Mouse (Mus musculus) kidney, embryonic 16.5 days (tissue): ENCODE results near the gene Slc9a9. TPM values are rescaled to one million over a fixed set of nuclear protein-coding genes. Genes with fewer than 3 reads are reported as not detected.
"Not testable (repeated sequence)": the region's sequence is repeated elsewhere in the genome, so short reads cannot be mapped to it uniquely, and the experiment has no call there.

ENCODE experiments used
- ATAC-seq: fragments of 200-750 bp; cut with Nextera tagmentation; 2 replicates; pipeline ENCODE4 v1.8.0; 2017; ENCODE audit warnings: moderate TSS enrichment; ENCODE audit not compliant: low FRiP score, low TSS enrichment
- H3K27ac ChIP-seq: fragments of 300-500 bp; sonication (generic); 2 replicates; pipeline ENCODE4 v1.5.1; 2014; ENCODE audit warnings: low read length
- H3K27me3 ChIP-seq: fragments of 300-500 bp; sonication (generic); 2 replicates; pipeline ENCODE4 v1.6.1; 2014; ENCODE audit warnings: low read length, control low read depth, mixed read lengths; ENCODE audit not compliant: insufficient read depth
- H3K36me3 ChIP-seq: fragments of 300-500 bp; sonication (generic); 2 replicates; pipeline ENCODE4 v1.6.1; 2014; ENCODE audit warnings: low read length, control low read depth, mixed read lengths; ENCODE audit not compliant: insufficient read depth
- H3K4me1 ChIP-seq: fragments of 300-500 bp; sonication (generic); 2 replicates; pipeline ENCODE4 v1.6.1; 2014; ENCODE audit warnings: low read length, control low read depth, mixed read lengths; ENCODE audit not compliant: insufficient read depth
- H3K4me2 ChIP-seq: fragments of 300-500 bp; sonication (generic); replicated peaks from 2 replicates; pipeline ENCODE4 v1.6.1; 2014; ENCODE audit warnings: low read depth, low read length
- H3K4me3 ChIP-seq: fragments of 300-500 bp; sonication (generic); 2 replicates; pipeline ENCODE4 v1.5.1; 2014; ENCODE audit warnings: mild to moderate bottlenecking, low read length
- H3K9ac ChIP-seq: fragments of 300-500 bp; sonication (generic); replicated peaks from 2 replicates; pipeline ENCODE4 v1.6.1; 2014; ENCODE audit warnings: low read length
- H3K9me3 ChIP-seq: fragments of 300-500 bp; sonication (generic); 2 replicates; pipeline ENCODE4 v1.6.1; 2016; ENCODE audit warnings: low read length, control low read depth
- WGBS: fragments of 180-500 bp; shearing (Covaris S2); extraction: QIAGEN DNeasy Blood & Tissue Kit; methylation state at CpG from one replicate; pipeline ENCODE4 v1.1.7; 2014; 5-methylcytosine and 5-hydroxymethylcytosine counted together
- polyA plus RNA-seq: library from polyadenylated mRNA; unstranded; fragments of >200 nt; fragmentation: Nextera tagmentation; extraction: Ambion mirVana; gene quantifications from 2 replicates; pipeline ENCODE4 v1.2.1, GENCODE M21; 2015

The Slc9a9 gene
- polyA plus RNA-seq: 3.9 and 4.3 TPM in 2 replicates

DNA sequence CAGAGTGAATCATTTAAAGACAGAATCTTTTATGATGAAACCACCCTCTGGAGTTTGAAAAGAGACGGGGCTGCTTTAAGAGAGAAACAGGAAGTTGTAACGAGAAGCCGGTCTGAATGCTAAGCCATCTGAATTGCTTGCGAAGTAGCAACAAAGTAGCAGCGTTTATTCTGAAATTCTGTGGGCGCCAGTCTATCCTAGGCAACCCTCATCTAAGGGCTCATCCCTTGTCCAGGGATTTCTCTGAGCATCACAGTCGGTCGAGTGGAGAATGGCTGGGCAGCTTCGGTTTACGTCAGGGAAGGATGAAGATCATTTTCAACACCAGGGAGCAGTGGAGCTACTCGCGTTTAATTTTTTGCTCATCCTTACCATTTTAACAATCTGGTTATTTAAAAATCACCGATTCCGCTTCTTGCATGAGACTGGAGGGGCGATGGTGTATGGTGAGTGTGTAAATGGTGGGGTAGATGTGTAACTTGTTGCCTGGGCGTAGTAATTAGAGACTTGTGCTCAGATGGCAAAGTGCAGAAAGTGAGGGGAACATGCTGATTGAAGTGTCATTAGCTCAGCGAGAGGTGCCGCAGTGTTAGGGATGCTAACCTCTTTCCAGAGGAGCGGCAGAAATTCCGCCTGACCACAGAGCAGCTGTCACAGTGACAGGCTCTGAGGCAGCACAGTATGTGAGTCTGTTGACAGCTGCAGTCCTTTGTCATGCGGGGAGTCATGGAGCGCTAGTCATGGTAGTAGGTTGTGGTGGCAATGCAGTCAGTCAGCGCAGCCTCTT lies at the start of gene Slc9a9:
TSS of gene Slc9a9 (plus strand) at position 119 of the 787 bp plus-strand sequence.
- WGBS: 2% methylated on average over 23 of the region's 23 CpGs
- Histone ChIP-seq H3K9me3 (no peaks in the 10 kb centered on the region), H3K36me3 (no peaks in the 10 kb centered on the region), H3K4me2 (peak within 1 kb of the TSS; percentile 72), H3K4me1 (0 out of 2 replicates have a peak, but pooled peaks cover 6% of the 10 kb centered on the region), H3K27me3 (no peaks in the 10 kb centered on the region), H3K27ac (no peak within 1 kb of the TSS), H3K4me3 (peak within 1 kb of the TSS; percentile 57), H3K9ac (peak within 1 kb of the TSS; percentile 50)
- peak; percentile 88 for ATAC-seq

DNA sequence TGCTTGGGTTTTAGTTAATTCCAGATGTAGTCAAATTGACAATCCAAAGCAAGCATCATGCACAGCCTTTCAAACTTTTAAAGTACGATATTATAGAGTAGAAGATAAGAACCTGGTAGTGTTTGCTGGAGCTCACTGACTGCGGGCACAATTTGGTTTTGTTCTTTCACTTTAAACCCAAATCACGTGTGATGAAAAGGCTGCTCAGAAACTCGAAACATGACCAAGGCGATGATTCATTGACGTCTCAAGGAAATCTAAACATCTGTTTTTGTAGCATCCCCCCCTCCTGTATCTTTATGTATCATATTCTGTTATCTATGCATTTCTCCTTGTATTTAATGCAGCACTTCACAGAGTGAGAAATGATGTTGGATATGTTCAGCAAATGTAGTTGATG lies 49.4 kb upstream of the Slc9a9 start:
- 83% methylated on average over 6 of the region's 6 CpGs for WGBS

DNA sequence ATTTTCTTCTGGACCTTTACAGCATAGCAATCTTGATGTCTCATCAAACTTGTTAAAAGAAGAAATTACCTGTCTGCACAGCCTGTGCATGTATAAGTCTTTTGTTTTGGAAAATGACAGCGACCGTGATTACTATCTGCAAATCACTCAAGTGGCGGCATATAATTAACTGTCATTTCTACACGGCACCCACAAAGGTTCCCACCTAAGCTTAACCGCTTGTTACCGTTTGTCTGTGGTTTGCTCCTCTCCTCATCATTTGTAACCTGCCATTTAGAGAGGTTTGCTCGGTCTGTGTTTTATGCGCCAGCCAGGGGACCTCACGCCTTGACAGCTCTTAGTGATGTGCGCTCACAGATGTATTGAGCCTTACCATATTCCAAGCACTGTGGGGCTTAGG lies 48.9 kb upstream of the Slc9a9 start:
- Histone ChIP-seq H3K4me2 (no peak overlapping the region), H3K4me1 (0 out of 2 replicates have a peak, but pooled peaks cover 3% of the 10 kb centered on the region), H3K36me3 (no peaks in the 10 kb centered on the region), H3K4me3 (no peak overlapping the region), H3K9me3 (no peaks in the 10 kb centered on the region), H3K27me3 (no peaks in the 10 kb centered on the region), H3K9ac (no peak overlapping the region), H3K27ac (no peak overlapping the region)
- WGBS: 83% methylated on average over 10 of the region's 10 CpGs
- ATAC-seq: no peak

More for the DNA sequence above, 49.4 kb upstream of the Slc9a9 start:
- no peak overlapping the region for H3K4me2 ChIP-seq
- no peak overlapping the region for H3K4me3 ChIP-seq
- no peak overlapping the region for H3K9ac ChIP-seq
- H3K4me1 ChIP-seq: 0 out of 2 replicates have a peak, but pooled peaks cover 3% of the 10 kb centered on the region
- no peak overlapping the region for H3K27ac ChIP-seq
- no peak for ATAC-seq
- H3K36me3 ChIP-seq: no peaks in the 10 kb centered on the region
- no peaks in the 10 kb centered on the region for H3K27me3 ChIP-seq
- H3K9me3 ChIP-seq: no peaks in the 10 kb centered on the region

DNA sequence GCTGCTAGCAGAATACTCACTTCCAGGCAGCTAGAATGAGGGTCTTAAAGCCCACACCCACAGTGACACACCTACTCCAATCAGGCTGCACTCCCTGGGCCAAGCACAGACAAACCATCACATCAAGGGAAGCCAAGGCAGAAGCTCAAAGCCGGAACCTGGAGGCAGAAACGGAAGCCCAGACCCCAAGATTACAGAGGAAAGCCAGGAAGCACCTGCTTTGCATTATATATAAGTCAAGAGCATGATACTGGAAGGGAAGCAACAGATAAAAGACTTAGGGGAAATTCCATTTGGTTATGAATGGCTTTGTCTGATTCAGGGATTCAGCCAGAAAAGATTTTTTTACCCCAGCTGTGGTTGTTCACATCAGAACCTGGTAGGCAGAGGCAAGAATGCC lies 47.8 kb upstream of the Slc9a9 start:
- H3K4me1 ChIP-seq: 0 out of 2 replicates have a peak, but pooled peaks cover 3% of the 10 kb centered on the region
- H3K9me3 ChIP-seq: no peaks in the 10 kb centered on the region
- H3K27ac ChIP-seq: no peak overlapping the region
- H3K4me3 ChIP-seq: no peak overlapping the region
- WGBS: 77% methylated on average over 2 of the region's 2 CpGs
- H3K4me2 ChIP-seq: no peak overlapping the region
- no peaks in the 10 kb centered on the region for H3K27me3 ChIP-seq
- no peak overlapping the region for H3K9ac ChIP-seq
- no peaks in the 10 kb centered on the region for H3K36me3 ChIP-seq
- no peak for ATAC-seq

DNA sequence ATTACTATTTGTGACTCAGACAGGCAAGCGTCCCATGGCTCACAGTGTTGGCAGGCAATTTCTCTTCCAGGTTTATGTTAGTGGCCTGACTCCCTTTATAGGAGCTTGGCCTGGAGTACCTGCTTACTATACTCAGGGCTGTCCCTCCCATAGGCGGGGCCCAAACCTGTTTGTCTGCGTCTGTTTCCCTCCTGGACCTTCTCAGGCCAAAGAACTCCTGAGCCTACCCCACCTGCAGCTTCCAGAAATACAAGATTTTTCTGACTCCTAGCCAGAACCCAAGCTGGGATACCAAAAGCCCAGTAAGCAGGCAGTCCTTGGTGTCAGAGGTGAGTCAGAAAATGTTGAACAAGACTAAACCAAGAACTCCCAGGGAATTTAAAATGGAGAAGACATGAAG lies 43.0 kb upstream of the Slc9a9 start:
- H3K27me3 ChIP-seq: no peaks in the 10 kb centered on the region
- ATAC-seq: no peak
- no peaks in the 10 kb centered on the region for H3K4me1 ChIP-seq
- no peak overlapping the region for H3K4me3 ChIP-seq
- H3K36me3 ChIP-seq: no peaks in the 10 kb centered on the region
- no peaks in the 10 kb centered on the region for H3K9me3 ChIP-seq
- no peak overlapping the region for H3K9ac ChIP-seq
- no peak overlapping the region for H3K27ac ChIP-seq
- no peak overlapping the region for H3K4me2 ChIP-seq
- 92% methylated on average over 3 of the region's 3 CpGs for WGBS

DNA sequence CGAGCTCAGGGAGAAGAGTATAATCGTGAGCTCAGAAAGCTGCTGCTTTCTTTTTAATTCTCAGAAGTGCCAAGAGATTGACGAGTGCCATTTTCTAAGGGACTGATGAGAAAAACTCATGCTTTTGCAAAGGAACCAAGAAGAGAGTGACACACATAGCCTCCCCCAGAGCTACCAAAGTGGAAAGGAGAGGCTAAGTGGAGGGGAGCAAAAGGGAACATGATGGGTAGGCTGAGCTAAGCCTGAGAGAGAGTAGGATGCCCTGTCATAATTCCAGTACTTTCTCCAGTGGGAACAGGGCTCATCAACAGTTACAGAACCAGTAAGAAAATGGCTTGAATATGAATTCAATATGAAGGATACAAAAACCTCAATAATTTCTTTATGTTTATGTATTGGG lies 40.8 kb upstream of the Slc9a9 start:
- H3K4me1 ChIP-seq: no peaks in the 10 kb centered on the region
- H3K36me3 ChIP-seq: no peaks in the 10 kb centered on the region
- no peak overlapping the region for H3K27ac ChIP-seq
- no peaks in the 10 kb centered on the region for H3K27me3 ChIP-seq
- H3K4me2 ChIP-seq: no peak overlapping the region
- no peak overlapping the region for H3K9ac ChIP-seq
- no peak overlapping the region for H3K4me3 ChIP-seq
- WGBS: 61% methylated on average over 3 of the region's 3 CpGs
- H3K9me3 ChIP-seq: no peaks in the 10 kb centered on the region
- no peak for ATAC-seq

DNA sequence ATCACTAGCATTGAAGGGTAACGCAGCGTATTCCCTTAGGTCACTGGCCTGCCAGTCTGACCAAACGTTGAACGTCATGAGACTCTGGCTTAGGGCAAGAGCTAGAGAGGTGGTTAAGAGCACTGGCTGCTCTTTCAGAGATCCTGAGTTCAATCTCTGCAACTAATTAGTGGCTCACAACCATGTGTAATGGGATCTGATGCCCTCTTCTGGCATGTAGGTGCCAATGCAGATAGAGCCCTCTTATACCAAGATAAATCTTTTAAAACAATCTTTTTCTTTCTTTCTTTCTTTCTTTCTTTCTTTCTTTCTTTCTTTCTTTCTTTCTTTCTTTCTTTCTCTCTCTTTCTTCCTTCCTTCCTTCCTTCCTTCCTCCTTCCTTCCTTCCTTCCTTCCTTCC lies 35.4 kb upstream of the Slc9a9 start:
- H3K4me1 ChIP-seq, H3K27me3 ChIP-seq, H3K9ac ChIP-seq, H3K4me3 ChIP-seq, H3K27ac ChIP-seq, H3K36me3 ChIP-seq, ATAC-seq, H3K4me2 ChIP-seq, H3K9me3 ChIP-seq: not testable (repeated sequence)
- 93% methylated on average over 4 of the region's 4 CpGs for WGBS

DNA sequence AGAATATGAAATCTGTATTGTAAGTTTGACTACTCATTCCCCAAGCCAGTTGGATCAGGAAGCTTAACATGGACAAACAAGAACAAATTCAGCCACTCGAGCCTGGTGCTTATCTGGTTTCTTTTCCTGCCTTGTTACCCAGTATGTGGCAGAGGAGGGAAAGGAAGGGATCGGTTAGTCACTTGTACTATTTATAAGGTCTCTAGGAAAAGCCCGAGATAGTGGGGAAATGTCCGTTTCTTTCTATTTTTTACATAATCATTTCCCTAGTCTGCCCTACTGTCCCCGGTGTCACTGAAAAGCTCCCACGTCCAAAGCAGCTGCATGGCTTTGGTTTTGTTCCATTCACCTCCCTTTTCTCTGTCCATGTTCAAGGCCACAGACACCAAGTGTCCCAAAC lies 24.1 kb upstream of the Slc9a9 start:
- Histone ChIP-seq H3K4me1 (no peaks in the 10 kb centered on the region), H3K4me2 (no peak overlapping the region), H3K4me3 (no peak overlapping the region), H3K27me3 (no peaks in the 10 kb centered on the region), H3K9ac (no peak overlapping the region), H3K36me3 (no peaks in the 10 kb centered on the region), H3K9me3 (no peaks in the 10 kb centered on the region), H3K27ac (no peak overlapping the region)
- WGBS: 78% methylated on average over 6 of the region's 6 CpGs
- ATAC-seq: no peak

DNA sequence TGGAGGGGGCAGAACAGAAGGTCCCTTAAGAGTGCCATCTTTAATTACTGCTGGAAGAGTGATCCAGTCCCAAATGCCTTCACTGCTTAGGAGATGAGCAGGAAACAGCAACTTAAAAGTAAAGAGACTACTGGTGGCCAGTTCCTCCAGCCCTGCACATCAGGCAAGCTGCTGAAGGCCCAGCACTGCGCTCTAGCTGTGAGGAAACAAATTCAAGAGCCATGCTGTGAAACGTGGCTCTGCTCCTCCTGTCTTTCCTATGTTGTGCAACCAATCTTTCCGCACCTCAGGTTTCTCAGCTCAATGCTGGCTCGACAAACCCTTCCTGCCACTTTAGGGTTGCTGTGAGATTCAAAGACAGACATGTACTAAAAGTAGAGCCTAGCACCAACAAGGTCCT lies 22.3 kb upstream of the Slc9a9 start:
- H3K27me3 ChIP-seq: no peaks in the 10 kb centered on the region
- H3K27ac ChIP-seq: no peak overlapping the region
- WGBS: 80% methylated on average over 4 of the region's 4 CpGs
- no peaks in the 10 kb centered on the region for H3K36me3 ChIP-seq
- H3K9ac ChIP-seq: no peak overlapping the region
- H3K4me2 ChIP-seq: no peak overlapping the region
- no peak for ATAC-seq
- no peaks in the 10 kb centered on the region for H3K9me3 ChIP-seq
- H3K4me1 ChIP-seq: no peaks in the 10 kb centered on the region
- no peak overlapping the region for H3K4me3 ChIP-seq

DNA sequence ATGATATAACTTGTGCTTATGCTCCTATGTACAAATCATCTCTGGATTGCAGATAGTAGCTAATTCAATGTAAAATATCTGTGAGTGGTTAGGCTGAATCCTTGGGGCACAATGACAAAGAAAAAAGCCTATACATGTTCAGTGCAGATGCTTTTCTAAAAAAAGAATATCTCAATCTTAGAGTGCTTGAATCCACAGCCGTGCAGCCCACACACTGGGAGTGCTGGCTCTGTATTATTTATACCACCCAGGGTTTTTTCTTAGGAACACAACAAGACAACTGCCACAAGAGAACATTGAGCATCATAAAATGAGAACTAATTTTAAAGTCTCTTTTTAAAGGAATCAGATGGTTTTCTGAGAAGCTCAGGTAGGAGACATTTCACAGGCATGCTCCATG lies 19.7 kb upstream of the Slc9a9 start:
- Histone ChIP-seq H3K4me3 (no peak overlapping the region), H3K27me3 (no peaks in the 10 kb centered on the region), H3K4me2 (no peak overlapping the region), H3K9ac (no peak overlapping the region), H3K4me1 (no peaks in the 10 kb centered on the region), H3K9me3 (no peaks in the 10 kb centered on the region), H3K36me3 (no peaks in the 10 kb centered on the region), H3K27ac (no peak overlapping the region)
- no peak for ATAC-seq
- WGBS: 74% methylated on average over 1 of the region's 1 CpGs
